Mouse (Mus musculus): ENCODE results near the gene Fkbp11.
A peak's percentile ranks its signal among the peaks of the same experiment; 100 is the strongest.
"Not testable (repeated sequence)": the region's sequence is repeated elsewhere in the genome, so short reads cannot be mapped to it uniquely, and the experiment has no call there.

Gene Fkbp11

GRCm38 (mm10) chr15:98753021-98753423 is 25.0 kb upstream of the Fkbp11 start:
- Histone ChIP-seq H3K27me3 (ENCODE audit: control insufficient read depth, insufficient read depth, low read length, poor library complexity, severe bottlenecking) (no peaks in the 10 kb centered on the region), H3K36me3 (ENCODE audit: control insufficient read depth, insufficient read depth, low read length, poor library complexity, severe bottlenecking) (peaks cover 3% of the 10 kb centered on the region; the same call in 1 of the 2 replicates)
- DNase-seq (ENCODE audit: low read depth, low spot score) = no peak

GRCm38 (mm10) chr15:98749093-98749492 is 21.1 kb upstream of the Fkbp11 start:
- Histone ChIP-seq H3K27me3 (ENCODE audit: control insufficient read depth, insufficient read depth, low read length, poor library complexity, severe bottlenecking) (no peaks in the 10 kb centered on the region), H3K36me3 (ENCODE audit: control insufficient read depth, insufficient read depth, low read length, poor library complexity, severe bottlenecking) (peaks cover 3% of the 10 kb centered on the region; the same call in 1 of the 2 replicates)
- no peak for DNase-seq (ENCODE audit: low read depth, low spot score)

- no peak for DNase-seq (ENCODE audit: low read depth, low spot score)
- Histone ChIP-seq H3K27me3 (ENCODE audit: control insufficient read depth, insufficient read depth, low read length, poor library complexity, severe bottlenecking) (no peaks in the 10 kb centered on the region), H3K36me3 (ENCODE audit: control insufficient read depth, insufficient read depth, low read length, poor library complexity, severe bottlenecking) (peaks cover 3% of the 10 kb centered on the region; the same call in 1 of the 2 replicates)
Measured at GRCm38 (mm10) chr15:98747296-98747695, 19.3 kb upstream of the Fkbp11 start.

GRCm38 (mm10) chr15:98746344-98746965 is 18.5 kb upstream of the Fkbp11 start:
- Histone ChIP-seq H3K36me3 (ENCODE audit: control insufficient read depth, insufficient read depth, low read length, poor library complexity, severe bottlenecking) (peaks cover 3% of the 10 kb centered on the region; the same call in 1 of the 2 replicates), H3K27me3 (ENCODE audit: control insufficient read depth, insufficient read depth, low read length, poor library complexity, severe bottlenecking) (no peaks in the 10 kb centered on the region)
- no peak for DNase-seq (ENCODE audit: low read depth, low spot score)

- not testable (repeated sequence) for H3K36me3 ChIP-seq (ENCODE audit: control insufficient read depth, insufficient read depth, low read length, poor library complexity, severe bottlenecking); DNase-seq (ENCODE audit: low read depth, low spot score); H3K27me3 ChIP-seq (ENCODE audit: control insufficient read depth, insufficient read depth, low read length, poor library complexity, severe bottlenecking)
Measured at GRCm38 (mm10) chr15:98743863-98744262, 15.9 kb upstream of the Fkbp11 start.

- Histone ChIP-seq H3K27me3 (ENCODE audit: control insufficient read depth, insufficient read depth, low read length, poor library complexity, severe bottlenecking) (no peaks in the 10 kb centered on the region), H3K36me3 (ENCODE audit: control insufficient read depth, insufficient read depth, low read length, poor library complexity, severe bottlenecking) (0 out of 2 replicates have a peak, but pooled peaks cover 2% of the 10 kb centered on the region)
- no peak for DNase-seq (ENCODE audit: low read depth, low spot score)
Measured at GRCm38 (mm10) chr15:98742766-98743428, 14.9 kb upstream of the Fkbp11 start.

GRCm38 (mm10) chr15:98740219-98740618 is 12.2 kb upstream of the Fkbp11 start:
- no peak for DNase-seq (ENCODE audit: low read depth, low spot score)
- Histone ChIP-seq H3K27me3 (ENCODE audit: control insufficient read depth, insufficient read depth, low read length, poor library complexity, severe bottlenecking) (no peaks in the 10 kb centered on the region), H3K36me3 (ENCODE audit: control insufficient read depth, insufficient read depth, low read length, poor library complexity, severe bottlenecking) (0 out of 2 replicates have a peak, but pooled peaks cover 2% of the 10 kb centered on the region)

- H3K27me3 ChIP-seq (ENCODE audit: control insufficient read depth, insufficient read depth, low read length, poor library complexity, severe bottlenecking) = no peaks in the 10 kb centered on the region
- DNase-seq (ENCODE audit: low read depth, low spot score) = no peak
- 0 out of 2 replicates have a peak, but pooled peaks cover 2% of the 10 kb centered on the region for H3K36me3 ChIP-seq (ENCODE audit: control insufficient read depth, insufficient read depth, low read length, poor library complexity, severe bottlenecking)
Measured at GRCm38 (mm10) chr15:98738796-98739195, 10.8 kb upstream of the Fkbp11 start.

GRCm38 (mm10) chr15:98737881-98738280 is 9.9 kb upstream of the Fkbp11 start:
- Histone ChIP-seq H3K36me3 (ENCODE audit: control insufficient read depth, insufficient read depth, low read length, poor library complexity, severe bottlenecking) (0 out of 2 replicates have a peak, but pooled peaks cover 2% of the 10 kb centered on the region), H3K27me3 (ENCODE audit: control insufficient read depth, insufficient read depth, low read length, poor library complexity, severe bottlenecking) (no peaks in the 10 kb centered on the region)
- DNase-seq (ENCODE audit: low read depth, low spot score) = peak; percentile 31

- H3K27me3 ChIP-seq (ENCODE audit: control insufficient read depth, insufficient read depth, low read length, poor library complexity, severe bottlenecking) = no peaks in the 10 kb centered on the region
- DNase-seq (ENCODE audit: low read depth, low spot score) = no peak
- 0 out of 2 replicates have a peak, but pooled peaks cover 2% of the 10 kb centered on the region for H3K36me3 ChIP-seq (ENCODE audit: control insufficient read depth, insufficient read depth, low read length, poor library complexity, severe bottlenecking)
Measured at GRCm38 (mm10) chr15:98736521-98736920, 8.5 kb upstream of the Fkbp11 start.

- H3K36me3 ChIP-seq (ENCODE audit: control insufficient read depth, insufficient read depth, low read length, poor library complexity, severe bottlenecking) = no peaks in the 10 kb centered on the region
- H3K27me3 ChIP-seq (ENCODE audit: control insufficient read depth, insufficient read depth, low read length, poor library complexity, severe bottlenecking) = no peaks in the 10 kb centered on the region
- DNase-seq (ENCODE audit: low read depth, low spot score) = no peak
Measured at GRCm38 (mm10) chr15:98733976-98734566, 6.1 kb upstream of the Fkbp11 start.

GRCm38 (mm10) chr15:98733370-98733769 is 5.4 kb upstream of the Fkbp11 start:
- no peaks in the 10 kb centered on the region for H3K27me3 ChIP-seq (ENCODE audit: control insufficient read depth, insufficient read depth, low read length, poor library complexity, severe bottlenecking)
- H3K36me3 ChIP-seq (ENCODE audit: control insufficient read depth, insufficient read depth, low read length, poor library complexity, severe bottlenecking) = no peaks in the 10 kb centered on the region
- no peak for DNase-seq (ENCODE audit: low read depth, low spot score)

GRCm38 (mm10) chr15:98732006-98732531 is 4.1 kb upstream of the Fkbp11 start:
- Histone ChIP-seq H3K27me3 (ENCODE audit: control insufficient read depth, insufficient read depth, low read length, poor library complexity, severe bottlenecking) (no peaks in the 10 kb centered on the region), H3K36me3 (ENCODE audit: control insufficient read depth, insufficient read depth, low read length, poor library complexity, severe bottlenecking) (no peaks in the 10 kb centered on the region)
- DNase-seq (ENCODE audit: low read depth, low spot score) = no peak

- no peaks in the 10 kb centered on the region for H3K27me3 ChIP-seq (ENCODE audit: control insufficient read depth, insufficient read depth, low read length, poor library complexity, severe bottlenecking)
- H3K36me3 ChIP-seq (ENCODE audit: control insufficient read depth, insufficient read depth, low read length, poor library complexity, severe bottlenecking) = no peaks in the 10 kb centered on the region
- no peak for DNase-seq (ENCODE audit: low read depth, low spot score)
Measured at GRCm38 (mm10) chr15:98730790-98731189, 2.8 kb upstream of the Fkbp11 start.
